Mouse (Mus musculus) retina, embryonic 14.5 days (tissue): Measurements from ENCODE around the gene Arap2.

Experiments used
- DNase-seq: peaks from one replicate; pipeline ENCODE4 v3.0.0-alpha.2; 2015; ENCODE audit warnings: low spot score

Arap2 gene

DNA sequence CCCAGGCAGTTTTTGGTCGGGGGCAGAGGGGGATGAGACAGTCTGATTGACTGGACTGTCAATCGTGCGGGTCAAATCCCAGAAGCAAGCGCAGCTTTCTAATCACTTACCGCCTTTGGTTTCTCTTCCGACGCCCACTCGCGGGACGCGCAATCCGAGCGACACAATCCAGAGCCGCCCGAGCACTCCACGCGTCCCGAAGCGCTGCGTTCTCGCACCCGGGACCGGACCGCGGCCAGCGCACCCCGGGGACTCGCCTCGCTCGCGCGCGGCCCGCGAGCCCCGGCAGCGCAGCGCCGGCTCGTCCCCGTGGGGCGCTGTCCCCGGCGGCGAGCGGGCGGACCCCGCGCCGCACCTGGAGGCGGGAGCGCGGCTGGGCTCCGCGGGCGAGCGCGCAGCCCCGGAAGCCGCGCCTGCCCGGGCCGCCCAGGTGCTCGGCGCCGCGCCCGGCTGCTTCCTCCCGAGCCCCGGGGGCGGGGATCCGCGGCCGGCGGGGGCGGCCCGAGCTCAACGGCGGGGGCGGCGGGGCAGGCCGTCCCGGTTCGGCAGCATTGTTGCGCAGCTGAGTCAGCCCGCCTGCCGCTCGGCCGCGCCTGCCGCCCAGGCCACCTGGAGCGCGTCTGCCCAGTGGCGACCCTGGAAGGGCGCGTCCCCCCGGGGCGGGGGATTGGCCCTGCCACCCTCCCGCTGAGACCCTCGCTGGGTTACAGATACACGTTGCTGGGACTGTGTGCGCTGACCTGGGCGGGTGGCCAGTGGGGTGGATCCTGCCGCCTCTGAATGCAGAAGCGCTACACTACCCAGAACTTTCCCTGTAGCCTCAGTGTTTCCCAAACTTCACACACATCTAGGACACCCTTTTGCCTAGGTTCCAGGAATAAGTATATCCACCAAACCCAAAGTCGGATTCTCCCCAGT, at the start of gene Arap2:
TSS of gene Arap2 (minus strand) at position 376 of the 918 bp plus-strand sequence.
- peak; percentile 44 for DNase-seq

DNA sequence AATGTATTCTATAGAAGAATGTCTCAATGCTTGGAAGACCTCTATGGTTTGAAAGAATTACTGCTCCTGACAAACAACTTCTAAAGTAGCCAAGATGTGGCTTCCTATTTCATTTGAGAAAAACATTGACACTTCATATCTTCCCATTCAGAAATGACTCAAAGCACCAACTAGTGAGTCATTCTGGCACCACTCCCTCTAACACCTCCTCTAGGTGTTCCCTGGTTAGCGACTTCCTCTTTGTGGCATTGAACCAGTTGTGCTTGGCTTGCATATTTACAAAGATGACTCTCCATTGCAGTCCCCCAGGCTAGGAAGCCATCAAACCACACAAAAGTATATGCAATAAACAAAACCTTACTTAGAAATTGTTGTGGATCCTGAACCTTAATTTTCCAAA, 49.8 kb upstream of the Arap2 start:
- DNase-seq, result no peak

DNA sequence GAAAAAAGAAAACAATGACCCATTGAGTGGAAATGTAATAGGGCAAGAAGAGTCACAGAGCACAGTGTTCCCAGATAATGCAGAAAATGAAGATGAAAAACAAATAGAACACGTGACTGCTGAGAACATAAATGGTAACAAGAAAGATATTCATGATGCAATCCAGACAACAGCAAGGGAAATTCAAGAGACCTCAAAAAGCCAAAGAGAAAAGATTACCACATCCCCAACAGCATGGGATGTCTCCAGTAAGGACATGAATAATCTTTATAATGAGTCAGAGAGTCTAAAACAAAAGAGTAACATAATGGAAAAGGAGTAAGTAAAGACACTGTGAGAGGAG, 48.1 kb upstream of the Arap2 start:
- DNase-seq, result no peak

GRCm38 (mm10) chr5:62813402-62814071, 47.6 kb upstream of the Arap2 start, which contains the start of gene Dthd1:
Dthd1 (plus strand) TSS chr5:62813823.
- DNase-seq, result no peak

- no peak for DNase-seq
These were observed 26.8 kb upstream of the Arap2 start for GRCm38 (mm10) chr5:62792776-62793175.

DNA sequence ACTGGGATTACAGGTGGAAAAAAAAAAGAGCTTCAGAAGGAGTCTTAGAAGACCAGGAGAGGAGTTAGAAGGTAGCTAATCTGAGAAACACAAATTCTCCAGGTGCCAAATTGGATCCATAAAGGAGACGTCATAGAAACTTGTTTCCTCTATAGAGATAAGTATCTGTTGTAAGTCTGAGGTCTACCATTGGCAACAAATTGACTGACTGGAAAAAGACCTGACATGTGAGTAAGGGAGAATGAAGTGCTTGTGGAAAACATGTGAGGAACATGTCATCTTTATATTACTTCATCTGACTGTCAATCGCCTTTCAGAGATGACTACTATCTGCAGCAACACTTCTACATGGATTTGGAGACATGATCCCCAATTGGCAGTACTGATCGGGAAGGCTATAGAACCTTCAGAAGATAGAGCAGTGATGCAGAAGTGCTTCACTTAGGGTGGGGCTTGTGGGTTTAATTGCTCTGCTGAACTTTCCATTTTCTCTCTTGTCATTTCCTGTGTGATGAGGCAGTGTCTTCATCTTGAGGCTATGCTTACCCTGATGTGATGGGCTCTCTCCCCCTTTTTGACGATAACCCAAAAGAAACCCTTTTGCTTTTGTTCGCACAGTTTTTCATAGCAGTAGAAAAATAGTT, 25.1 kb upstream of the Arap2 start:
- no peak for DNase-seq

DNA sequence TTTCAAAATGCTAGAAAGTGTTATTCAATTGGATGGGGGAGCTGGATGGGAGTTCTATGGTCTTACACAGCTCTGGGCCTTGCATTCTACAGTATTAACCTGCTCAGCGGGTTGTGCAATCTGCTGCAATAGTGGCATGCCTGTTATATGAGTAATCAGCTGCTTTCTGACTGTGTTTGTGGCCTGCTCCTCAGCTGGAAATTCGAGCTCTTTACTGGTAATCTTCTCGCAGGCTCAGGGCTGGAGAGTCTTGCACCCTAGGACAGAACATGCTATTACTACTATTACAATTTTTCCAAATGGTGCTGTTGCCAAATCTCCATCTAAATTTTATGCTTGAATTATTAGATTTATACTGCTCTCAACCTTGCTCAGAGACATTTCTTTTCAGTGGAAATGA, 20.9 kb upstream of the Arap2 start:
- DNase-seq, result no peak

DNA sequence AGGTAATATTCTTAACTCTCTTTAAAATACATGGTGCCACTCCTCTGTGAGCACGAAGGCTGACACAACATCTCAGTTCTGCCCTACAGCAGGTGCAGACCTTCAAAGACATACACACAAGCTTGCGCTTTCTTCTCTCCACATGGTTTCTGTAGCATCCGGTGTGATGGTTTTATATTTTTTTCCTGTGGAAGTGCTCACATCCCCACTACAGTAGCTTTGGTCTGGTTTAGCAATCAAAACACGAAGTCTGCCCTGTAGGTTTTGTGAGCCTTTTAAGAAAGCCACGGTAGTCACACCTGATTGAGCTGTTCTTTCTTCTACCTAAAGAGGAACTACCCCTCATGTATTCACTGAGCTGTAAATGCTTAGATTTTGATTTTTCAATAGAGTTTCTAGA, 12.7 kb upstream of the Arap2 start:
- DNase-seq, result no peak

- no peak for DNase-seq
These were observed 11.8 kb upstream of the Arap2 start for GRCm38 (mm10) chr5:62777804-62778203.

- DNase-seq, result no peak
These were observed 6.0 kb upstream of the Arap2 start for GRCm38 (mm10) chr5:62771775-62772599.

- DNase-seq, result no peak
These were observed 538 bp downstream of the Arap2 start for GRCm38 (mm10) chr5:62765459-62765783.

GRCm38 (mm10) chr5:62764161-62764560, 1.8 kb downstream of the Arap2 start:
- DNase-seq, result no peak

DNA sequence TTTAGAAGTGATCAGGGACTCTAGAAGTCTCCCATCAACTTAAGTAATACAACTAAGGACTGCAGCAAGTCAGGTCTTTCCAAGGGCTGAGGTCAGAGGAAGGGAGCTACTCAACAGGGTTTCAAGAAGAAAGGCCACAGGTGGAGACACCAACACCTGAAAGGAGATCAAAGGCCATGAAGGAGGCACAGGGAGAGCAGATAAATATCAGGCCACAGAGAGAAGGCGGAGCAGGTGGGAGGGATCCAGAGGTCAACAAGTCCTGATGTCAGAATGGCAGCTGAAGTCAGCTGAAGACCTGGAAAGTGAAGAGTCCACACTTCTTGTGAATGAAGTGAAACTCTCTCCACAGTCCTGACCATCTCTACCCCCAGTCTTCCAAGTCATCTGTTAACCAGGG, 2.9 kb downstream of the Arap2 start:
- DNase-seq, result no peak

DNA sequence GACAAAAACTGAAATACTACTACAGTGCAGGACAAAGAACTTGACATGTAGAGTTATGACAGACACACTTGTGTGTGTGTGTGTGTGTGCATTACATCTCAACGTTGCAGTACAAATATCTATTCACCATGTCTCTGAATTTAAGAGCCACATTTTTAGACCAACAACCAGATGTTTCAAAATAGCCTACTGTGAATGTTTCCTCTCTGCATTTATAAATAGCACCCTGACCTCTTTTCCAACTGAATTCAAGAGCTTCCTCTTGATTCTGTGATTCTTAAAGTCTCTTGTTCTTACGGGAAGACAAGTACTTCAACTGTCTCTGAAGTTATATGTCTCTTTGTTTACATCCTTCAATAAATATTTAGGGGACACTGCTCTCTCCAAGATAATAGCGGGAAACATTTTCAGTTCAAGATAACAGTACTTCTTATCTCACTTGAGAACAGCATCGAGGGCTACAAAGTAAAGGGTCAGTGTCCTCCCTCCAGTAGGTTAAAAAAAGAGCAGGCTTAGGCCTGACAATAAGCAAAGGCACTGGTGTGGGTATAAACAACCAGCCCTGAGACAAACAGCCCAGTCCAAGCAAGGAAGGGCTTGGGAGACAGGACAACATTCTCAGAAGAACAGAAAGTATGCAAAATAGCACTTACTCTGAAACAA, 3.5 kb downstream of the Arap2 start:
- DNase-seq, result no peak

DNA sequence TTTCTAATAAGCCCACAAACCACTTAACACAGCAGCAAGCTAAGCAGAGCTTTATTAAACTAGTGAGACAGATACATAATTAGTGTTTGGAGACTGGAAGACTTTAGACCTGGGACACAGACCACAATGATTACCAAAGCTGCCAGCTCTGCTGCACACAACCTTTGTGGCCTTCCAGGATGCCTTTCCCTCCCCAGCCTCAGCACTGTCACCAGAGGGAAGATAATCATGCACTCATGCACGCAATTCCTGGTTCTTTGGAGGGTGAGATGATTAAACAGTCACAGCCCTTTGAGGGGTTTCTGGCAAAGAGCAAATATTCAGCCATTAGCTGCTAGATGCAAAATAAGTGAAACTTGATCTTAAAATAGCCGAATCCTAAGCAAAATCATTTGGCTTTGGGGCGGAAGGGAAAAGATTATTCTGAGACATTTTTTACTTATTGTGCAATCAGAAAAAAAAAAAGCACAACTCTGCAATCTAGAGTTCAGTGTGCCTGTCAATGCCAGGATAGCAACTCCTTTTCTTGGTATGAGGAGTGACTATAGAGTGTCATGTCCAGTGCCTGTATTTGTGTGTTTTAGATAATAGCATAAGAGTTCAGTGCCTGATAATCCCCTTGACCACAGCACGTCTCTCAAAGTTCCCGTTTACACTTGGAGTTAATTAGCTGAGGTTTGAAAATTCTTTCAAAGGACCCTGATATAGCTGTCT, 5.0 kb downstream of the Arap2 start:
- peak; percentile 68 for DNase-seq

DNA sequence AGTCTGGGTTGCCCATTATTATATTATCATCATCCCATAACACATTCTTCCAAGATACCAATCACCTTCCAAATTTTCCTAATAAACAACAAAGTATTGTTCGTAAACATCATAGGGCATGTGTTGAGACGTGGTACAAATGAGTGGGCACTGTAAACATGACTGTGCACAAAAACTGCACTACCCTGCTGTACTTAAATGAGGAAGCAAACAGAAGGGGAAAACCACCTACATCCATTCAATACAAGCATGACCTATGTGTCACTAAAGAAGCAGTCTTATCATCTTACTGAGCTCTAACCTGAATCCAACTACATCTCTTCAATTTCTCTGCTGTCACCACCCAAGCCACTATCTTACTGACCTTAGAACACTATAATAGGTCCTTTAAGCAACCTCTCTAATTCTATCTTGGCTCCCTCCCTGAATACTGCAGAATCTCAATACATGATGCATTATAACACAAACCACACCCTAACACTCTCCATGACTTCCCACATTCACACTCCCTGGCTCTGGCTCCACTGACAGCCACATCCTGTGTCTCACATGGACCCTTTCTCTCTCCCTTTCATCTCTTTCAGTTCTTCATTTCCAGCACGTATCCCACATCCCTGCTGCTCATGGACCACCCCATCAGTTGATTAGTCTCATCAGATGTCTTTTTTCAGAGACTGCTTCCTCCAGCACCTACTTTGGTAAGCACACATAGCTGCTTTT, 10.0 kb downstream of the Arap2 start:
- DNase-seq, result no peak

DNA sequence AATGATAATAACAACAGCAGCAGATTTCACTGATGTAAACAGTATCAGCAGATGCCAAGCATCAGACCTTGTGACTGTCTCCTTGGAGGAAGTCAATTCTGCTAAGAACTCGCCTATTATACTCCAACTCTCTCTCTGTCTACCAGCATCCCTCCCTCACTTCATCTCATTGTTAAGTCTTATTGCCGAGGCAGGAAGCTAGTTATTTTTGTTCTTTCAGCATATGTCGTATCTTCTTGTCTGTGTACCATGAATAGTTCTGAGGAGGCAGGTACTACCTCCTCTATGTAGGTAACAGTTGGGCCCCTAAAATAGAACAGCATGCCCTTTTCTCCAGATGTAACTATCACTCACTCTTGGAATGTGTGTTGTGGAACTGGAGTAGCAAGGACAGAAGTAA, 13.0 kb downstream of the Arap2 start:
- no peak for DNase-seq

DNA sequence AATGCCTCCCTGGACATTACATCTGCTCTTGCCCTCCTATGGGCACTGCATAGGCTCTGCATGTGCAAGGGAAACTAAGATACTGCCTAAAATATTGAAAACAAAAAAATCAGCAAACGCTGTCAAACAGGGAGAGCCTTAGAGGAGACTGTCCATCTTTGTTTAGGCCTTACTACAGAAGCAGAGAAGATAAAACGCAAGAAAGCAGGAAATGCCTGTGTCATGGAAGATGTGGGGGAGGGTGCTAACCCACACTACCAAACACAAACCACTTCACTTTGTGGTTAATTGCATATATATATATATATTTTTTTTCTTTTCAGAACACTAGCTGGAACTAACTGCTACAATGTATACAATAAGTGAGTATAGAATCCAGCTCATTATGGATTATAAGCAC, 14.3 kb downstream of the Arap2 start:
- DNase-seq, result no peak

- no peak for DNase-seq
These were observed 17.8 kb downstream of the Arap2 start for GRCm38 (mm10) chr5:62748168-62748567.

DNA sequence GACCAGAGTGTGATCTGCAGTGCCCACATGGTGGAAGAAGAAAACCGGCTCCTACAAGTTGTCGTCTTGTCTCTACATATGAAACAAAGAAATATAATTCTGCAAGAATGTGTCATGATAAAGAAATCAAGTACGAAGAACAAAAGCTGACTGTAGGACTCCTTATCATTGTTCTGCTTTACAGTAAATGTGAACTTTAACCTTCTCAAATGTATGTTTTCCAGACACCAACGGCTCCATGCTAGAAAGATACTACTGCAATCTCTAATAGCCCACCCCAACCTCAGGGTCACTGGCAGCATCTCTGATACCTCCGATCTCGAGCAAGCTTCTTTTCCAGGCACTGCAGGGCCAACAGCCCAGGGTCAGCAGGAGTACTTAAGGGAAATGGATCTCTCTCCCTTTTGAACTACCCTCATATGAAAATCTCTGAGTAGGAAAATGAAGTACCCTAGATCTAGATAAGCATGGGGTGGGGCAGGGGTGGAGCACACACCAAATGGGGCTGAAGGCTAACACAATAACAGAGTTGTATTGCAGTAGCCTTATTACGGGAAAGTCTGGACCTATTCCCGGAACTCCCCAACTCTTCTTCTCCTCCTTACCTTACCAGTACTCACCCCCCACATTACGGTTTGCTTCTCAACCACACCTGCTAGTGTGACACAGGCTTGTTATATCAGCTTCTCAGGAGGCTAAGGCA, 22.6 kb downstream of the Arap2 start:
- no peak for DNase-seq
